Mouse (Mus musculus): Measurements from ENCODE around the gene Cyth1. TPM values are rescaled to one million over a fixed set of nuclear protein-coding genes. Genes with fewer than 3 reads are reported as not detected.

Cyth1 gene
- total and polyA plus RNA-seq, 3 experiments, result 49.7 to 108 (median 79.7) TPM

- no peak for TF ChIP-seq UBTF (IDR thresholded peaks at IDR 0.05; ENCODE audit: low read depth, low read length)
- TF ChIP-seq BHLHE40 (IDR thresholded peaks at IDR 0.05; ENCODE audit: low read depth, low read length), result 0 out of 2 replicates have a peak, but pooled peaks have one; percentile 19
- no peak for TF ChIP-seq E2F4 (IDR thresholded peaks at IDR 0.05; ENCODE audit: insufficient replicate concordance, low read depth, low read length)
- no peak for TF ChIP-seq POLR2AphosphoS2 (IDR thresholded peaks at IDR 0.05; ENCODE audit: low read depth, low read length)
- no peak for TF ChIP-seq POLR2A (IDR thresholded peaks at IDR 0.05; ENCODE audit: low read depth, low read length)
- no peak for TF ChIP-seq EP300 (IDR thresholded peaks at IDR 0.05; ENCODE audit: low read length)
- TF ChIP-seq KAT2A (IDR thresholded peaks at IDR 0.05; ENCODE audit: insufficient replicate concordance, low read length), result no peak
- TF ChIP-seq MAFK (IDR thresholded peaks at IDR 0.05; ENCODE audit: insufficient replicate concordance, low read length), result no peak
- no peak for TF ChIP-seq USF1 (IDR thresholded peaks at IDR 0.05; ENCODE audit: low read depth, low read length)
- no peak for TF ChIP-seq TCF12 (IDR thresholded peaks at IDR 0.05; ENCODE audit: low read depth, low read length)
- no peak for TF ChIP-seq CTCF (conservative IDR thresholded peaks at IDR 0.05 in 1 of 2, IDR thresholded peaks at IDR 0.05 in 1 of 2; ENCODE audit: low read depth in 2 of 2, low read length in 2 of 2)
- no peak for TF ChIP-seq CHD1 (IDR thresholded peaks at IDR 0.05; ENCODE audit: low read depth, low read length)
- no peak for TF ChIP-seq ZNF384 (IDR thresholded peaks at IDR 0.05; ENCODE audit: low read depth, low read length)
- TF ChIP-seq CHD2 (IDR thresholded peaks at IDR 0.05; ENCODE audit: low read length), result 0 out of 2 replicates have a peak, but pooled peaks have one; percentile 16
- TF ChIP-seq MYC (IDR thresholded peaks at IDR 0.05; ENCODE audit: low read depth, low read length), result 0 out of 2 replicates have a peak, but pooled peaks have one; percentile 57
- Histone ChIP-seq H3K9me3 (replicated peaks; ENCODE audit: low read length) (no peaks in the 10 kb centered on the region), H3K27me3 (replicated peaks) (no peaks in the 10 kb centered on the region), H3K36me3 (replicated peaks in 1 of 2; ENCODE audit: control insufficient read depth in 1 of 2, insufficient read depth in 1 of 2, low read length in 1 of 2) (peaks cover 42 to 96% of the 10 kb centered on the region in 2 experiments), H3K27ac (ENCODE audit: insufficient read depth, low read depth) (no peak overlapping the region), H3K4me3 (replicated peaks in 1 of 3; ENCODE audit: low read depth in 2 of 3, low read length in 2 of 3, poor library complexity in 1 of 3) (no peak overlapping the region), H3K4me2 (ENCODE audit: insufficient read depth, low read depth, poor library complexity, severe bottlenecking) (no peak overlapping the region), H3K79me2 (replicated peaks; ENCODE audit: control insufficient read depth, extremely low read depth, insufficient read depth, poor library complexity, severe bottlenecking) (peaks cover 93% of the 10 kb centered on the region), H3K4me1 (ENCODE audit: control insufficient read depth in 1 of 2, insufficient read depth in 2 of 2) (peaks cover 60 to 99% of the 10 kb centered on the region in 2 experiments), H3K9ac (ENCODE audit: insufficient read depth, low read depth) (no peak overlapping the region)
- no peak for DNase-seq (ENCODE audit: extremely low read depth)
- dilution Hi-C loops (cut with MboI; ENCODE audit: extremely low pct_ligation_motif_present, extremely low pct_unique_long_range_greater_than_20kb, low sequenced_read_pairs), result no loop called here
- in situ Hi-C loops (cut with MboI; ENCODE audit: low pct_ligation_motif_present, low pct_unique_long_range_greater_than_20kb, low sequenced_read_pairs), result no loop called here
These were observed 50.7 kb downstream of the Cyth1 start for GRCm38 (mm10) chr11:118197508-118198295.

- Histone ChIP-seq H3K79me2 (replicated peaks; ENCODE audit: control insufficient read depth, extremely low read depth, insufficient read depth, poor library complexity, severe bottlenecking) (peaks cover 92% of the 10 kb centered on the region), H3K27me3 (replicated peaks) (no peaks in the 10 kb centered on the region), H3K4me2 (ENCODE audit: insufficient read depth, low read depth, poor library complexity, severe bottlenecking) (no peak overlapping the region), H3K9ac (ENCODE audit: insufficient read depth, low read depth) (no peak overlapping the region), H3K4me1 (ENCODE audit: control insufficient read depth in 1 of 2, insufficient read depth in 2 of 2) (peaks cover 59 to 99% of the 10 kb centered on the region in 2 experiments), H3K36me3 (replicated peaks in 1 of 2; ENCODE audit: control insufficient read depth in 1 of 2, insufficient read depth in 1 of 2, low read length in 1 of 2) (peaks cover 43 to 96% of the 10 kb centered on the region in 2 experiments), H3K27ac (ENCODE audit: insufficient read depth, low read depth) (no peak overlapping the region), H3K9me3 (replicated peaks; ENCODE audit: low read length) (no peaks in the 10 kb centered on the region), H3K4me3 (replicated peaks in 1 of 3; ENCODE audit: low read depth in 2 of 3, low read length in 2 of 3, poor library complexity in 1 of 3) (no peak overlapping the region)
- in situ Hi-C loops (cut with MboI; ENCODE audit: low pct_ligation_motif_present, low pct_unique_long_range_greater_than_20kb, low sequenced_read_pairs) (no loop called here), dilution Hi-C loops (cut with MboI; ENCODE audit: extremely low pct_ligation_motif_present, extremely low pct_unique_long_range_greater_than_20kb, low sequenced_read_pairs) (no loop called here)
- DNase-seq (ENCODE audit: extremely low read depth), result no peak
- no peak for TF ChIP-seq MAFK (IDR thresholded peaks at IDR 0.05; ENCODE audit: insufficient replicate concordance, low read length)
- no peak for TF ChIP-seq ETS1 (conservative IDR thresholded peaks at IDR 0.05; ENCODE audit: low read depth, low read length)
- no peak for TF ChIP-seq ZMIZ1 (IDR thresholded peaks at IDR 0.05; ENCODE audit: low read depth, low read length)
- TF ChIP-seq ZC3H11A (IDR thresholded peaks at IDR 0.05; ENCODE audit: low read depth, low read length), result no peak
- TF ChIP-seq NELFE (IDR thresholded peaks at IDR 0.05; ENCODE audit: low read depth, low read length), result no peak
- TF ChIP-seq JUN (IDR thresholded peaks at IDR 0.05; ENCODE audit: insufficient read depth, low read depth, low read length), result no peak
- TF ChIP-seq BHLHE40 (IDR thresholded peaks at IDR 0.05; ENCODE audit: low read depth, low read length), result no peak
- no peak for TF ChIP-seq E2F4 (IDR thresholded peaks at IDR 0.05; ENCODE audit: insufficient replicate concordance, low read depth, low read length)
- TF ChIP-seq MEF2A (IDR thresholded peaks at IDR 0.05; ENCODE audit: borderline replicate concordance, low read depth, low read length), result no peak
- no peak for TF ChIP-seq POLR2AphosphoS2 (IDR thresholded peaks at IDR 0.05; ENCODE audit: low read depth, low read length)
- TF ChIP-seq USF1 (IDR thresholded peaks at IDR 0.05; ENCODE audit: low read depth, low read length), result no peak
These were observed 51.5 kb downstream of the Cyth1 start for GRCm38 (mm10) chr11:118196824-118197388.
